Mouse (Mus musculus) forebrain, embryonic 15.5 days (tissue): Measurements from ENCODE around the gene Prkcz. TPM values are rescaled to one million over a fixed set of nuclear protein-coding genes. Genes with fewer than 3 reads are reported as not detected.
A peak's percentile ranks its signal among the peaks of the same experiment; 100 is the strongest.

Experiments
- ATAC-seq: fragments of 200-750 bp; cut with Nextera tagmentation; replicated peaks from 2 replicates; pipeline ENCODE4 v1.8.0; 2017; ENCODE audit warnings: mild to moderate bottlenecking, moderate TSS enrichment, moderate library complexity
- H3K27ac ChIP-seq: fragments of 300-500 bp; sonication (generic); replicated peaks from 2 replicates; pipeline ENCODE4 v1.5.1; 2015; ENCODE audit warnings: mild to moderate bottlenecking, inconsistent platforms
- H3K27me3 ChIP-seq: fragments of 300-500 bp; sonication (generic); 2 replicates; pipeline ENCODE4 v1.6.1; 2015; ENCODE audit warnings: inconsistent platforms
- H3K36me3 ChIP-seq: fragments of 300-500 bp; sonication (generic); 2 replicates; pipeline ENCODE4 v1.6.1; 2015; ENCODE audit warnings: mild to moderate bottlenecking, inconsistent platforms
- H3K4me1 ChIP-seq: fragments of 300-500 bp; sonication (generic); 2 replicates; pipeline ENCODE4 v1.6.1; 2015; ENCODE audit warnings: inconsistent platforms
- H3K4me2 ChIP-seq: fragments of 300-500 bp; sonication (generic); replicated peaks from 2 replicates; pipeline ENCODE4 v1.6.1; 2015; ENCODE audit warnings: mild to moderate bottlenecking, inconsistent platforms
- H3K4me3 ChIP-seq: fragments of 300-500 bp; sonication (generic); 2 replicates; pipeline ENCODE4 v1.5.1; 2015; ENCODE audit warnings: mild to moderate bottlenecking, inconsistent platforms
- H3K9ac ChIP-seq: fragments of 300-500 bp; sonication (generic); replicated peaks from 2 replicates; pipeline ENCODE4 v1.6.1; 2015; ENCODE audit warnings: mild to moderate bottlenecking, inconsistent platforms
- H3K9me3 ChIP-seq: fragments of 300-500 bp; sonication (generic); 2 replicates; pipeline ENCODE4 v1.6.1; 2016; ENCODE audit warnings: inconsistent platforms
- WGBS: fragments of 180-500 bp; shearing (Covaris S2); methylation state at CpG from one replicate; pipeline ENCODE4 v1.1.7; 2015; ENCODE audit warnings: mixed read lengths; 5-methylcytosine and 5-hydroxymethylcytosine counted together
- polyA plus RNA-seq: library from polyadenylated mRNA; unstranded; fragments of >200 nt; fragmentation: Nextera tagmentation; extraction: Ambion mirVana; gene quantifications from 2 replicates; pipeline ENCODE4 v1.2.1, GENCODE M21; 2015

Prkcz gene
- polyA plus RNA-seq, 1 experiment from 2014 or later = 69.1 TPM

GRCm38 (mm10) chr4:155217241-155218103 is 143.7 kb downstream of the Prkcz start:
- Histone ChIP-seq H3K27me3 (no peaks in the 10 kb centered on the region), H3K4me3 (no peak overlapping the region), H3K27ac (no peak overlapping the region), H3K4me1 (peaks cover 91% of the 10 kb centered on the region), H3K4me2 (no peak overlapping the region; the same call in 1 of the 2 replicates), H3K9me3 (no peaks in the 10 kb centered on the region), H3K9ac (no peak overlapping the region), H3K36me3 (no peaks in the 10 kb centered on the region)
- ATAC-seq = no peak
- WGBS = 80% methylated on average over 12 of the region's 12 CpGs

- H3K27ac ChIP-seq = 0 out of 2 replicates have a peak overlapping the region, but pooled peaks have one; percentile 2
- 49% methylated on average over 12 of the region's 12 CpGs for WGBS
- ATAC-seq = no peak
Measured at GRCm38 (mm10) chr4:155215773-155216630, 145.2 kb downstream of the Prkcz start.

GRCm38 (mm10) chr4:155215203-155215602 is 146.0 kb downstream of the Prkcz start:
- Histone ChIP-seq H3K27ac (no peak overlapping the region), H3K27me3 (no peaks in the 10 kb centered on the region), H3K4me2 (0 out of 2 replicates have a peak overlapping the region, but pooled peaks have one; percentile 0)

More at GRCm38 (mm10) chr4:155215773-155216630, 145.2 kb downstream of the Prkcz start:
- Histone ChIP-seq H3K36me3 (no peaks in the 10 kb centered on the region), H3K9me3 (no peaks in the 10 kb centered on the region), H3K4me3 (no peak overlapping the region), H3K27me3 (no peaks in the 10 kb centered on the region), H3K9ac (no peak overlapping the region), H3K4me1 (peaks cover 94% of the 10 kb centered on the region), H3K4me2 (peak overlapping the region; percentile 0; the same call in 1 of the 2 replicates)

GRCm38 (mm10) chr4:155214793-155215192 is 146.4 kb downstream of the Prkcz start:
- H3K9me3 ChIP-seq = no peaks in the 10 kb centered on the region
- no peak overlapping the region for H3K9ac ChIP-seq
- WGBS = 62% methylated on average over 10 of the region's 10 CpGs
- H3K4me3 ChIP-seq = no peak overlapping the region
- no peaks in the 10 kb centered on the region for H3K27me3 ChIP-seq
- no peak for ATAC-seq
- H3K27ac ChIP-seq = no peak overlapping the region
- no peak overlapping the region for H3K4me2 ChIP-seq
- H3K4me1 ChIP-seq = peaks cover 84% of the 10 kb centered on the region
- H3K36me3 ChIP-seq = no peaks in the 10 kb centered on the region

More at GRCm38 (mm10) chr4:155215203-155215602, 146.0 kb downstream of the Prkcz start:
- no peak for ATAC-seq
- no peaks in the 10 kb centered on the region for H3K36me3 ChIP-seq
- no peak overlapping the region for H3K4me3 ChIP-seq
- H3K9ac ChIP-seq = no peak overlapping the region
- H3K9me3 ChIP-seq = no peaks in the 10 kb centered on the region
- WGBS = 55% methylated on average over 9 of the region's 9 CpGs
- H3K4me1 ChIP-seq = peaks cover 87% of the 10 kb centered on the region

GRCm38 (mm10) chr4:155214188-155214587 is 147.0 kb downstream of the Prkcz start:
- Histone ChIP-seq H3K4me3 (no peak overlapping the region), H3K4me1 (peaks cover 82% of the 10 kb centered on the region), H3K9ac (no peak overlapping the region), H3K36me3 (no peaks in the 10 kb centered on the region), H3K27ac (peak overlapping the region; percentile 62; the same call in 1 of the 2 replicates), H3K9me3 (no peaks in the 10 kb centered on the region), H3K4me2 (0 out of 2 replicates have a peak overlapping the region, but pooled peaks have one; percentile 31), H3K27me3 (no peaks in the 10 kb centered on the region)
- WGBS = 49% methylated on average over 6 of the region's 6 CpGs
- ATAC-seq = no peak

- Histone ChIP-seq H3K36me3 (no peaks in the 10 kb centered on the region), H3K27ac (peak overlapping the region; percentile 62), H3K27me3 (no peaks in the 10 kb centered on the region), H3K4me2 (peak overlapping the region; percentile 31), H3K9ac (no peak overlapping the region), H3K4me1 (peaks cover 79% of the 10 kb centered on the region), H3K9me3 (no peaks in the 10 kb centered on the region), H3K4me3 (no peak overlapping the region)
- ATAC-seq = no peak
- 25% methylated on average over 6 of the region's 6 CpGs for WGBS
Measured at GRCm38 (mm10) chr4:155213752-155214054, 147.5 kb downstream of the Prkcz start.

- H3K4me1 ChIP-seq = peaks cover 79% of the 10 kb centered on the region
- no peak overlapping the region for H3K4me3 ChIP-seq
- H3K4me2 ChIP-seq = peak overlapping the region; percentile 31
- H3K9ac ChIP-seq = no peak overlapping the region
- H3K36me3 ChIP-seq = no peaks in the 10 kb centered on the region
- peak; percentile 79 for ATAC-seq
- WGBS = 16% methylated on average over 9 of the region's 9 CpGs
- H3K27me3 ChIP-seq = no peaks in the 10 kb centered on the region
- H3K27ac ChIP-seq = peak overlapping the region; percentile 62
- no peaks in the 10 kb centered on the region for H3K9me3 ChIP-seq
Measured at GRCm38 (mm10) chr4:155213052-155213751, 148.0 kb downstream of the Prkcz start.

Other genes starting within 250 kb of the Prkcz start
- 14.3 TPM in 2 replicates for gene Ski, start 138.8 kb downstream of the Prkcz start, polyA plus RNA-seq
- 88.2 and 89.3 TPM in 2 replicates for gene Faap20, start 111.6 kb downstream of the Prkcz start, polyA plus RNA-seq
- 1.8 and 2.6 TPM in 2 replicates for gene Gabrd, start 36.8 kb upstream of the Prkcz start, polyA plus RNA-seq
- 3.8 and 4.3 TPM in 2 replicates for gene Cfap74, start 47.8 kb upstream of the Prkcz start, polyA plus RNA-seq
- gene Tmem52, start 107.8 kb upstream of the Prkcz start, polyA plus RNA-seq = 0.19 TPM in 1 of 2 replicates, not detected in the other
- gene Gnb1, start 130.0 kb upstream of the Prkcz start, polyA plus RNA-seq = 1,112 and 1,114 TPM in 2 replicates
- 109 and 110 TPM in 2 replicates for gene Nadk, start 201.0 kb upstream of the Prkcz start, polyA plus RNA-seq
- gene Slc35e2, start 240.1 kb upstream of the Prkcz start, polyA plus RNA-seq = 10.9 and 12.9 TPM in 2 replicates